Mouse (Mus musculus) kidney, embryonic 14.5 days (tissue): Measurements from ENCODE around the gene Sufu. TPM values are rescaled to one million over a fixed set of nuclear protein-coding genes. Genes with fewer than 3 reads are reported as not detected.

Experiments used
- ATAC-seq: fragments of 200-750 bp; cut with Nextera tagmentation; 2 replicates; pipeline ENCODE4 v1.8.0; 2017; ENCODE audit warnings: moderate number of reproducible peaks, mild to moderate bottlenecking, moderate TSS enrichment, moderate library complexity; ENCODE audit not compliant: low FRiP score, low TSS enrichment
- H3K27ac ChIP-seq: fragments of 300-500 bp; sonication (generic); 2 replicates; pipeline ENCODE4 v1.5.1; 2014; ENCODE audit warnings: low read depth, mild to moderate bottlenecking, low read length, moderate library complexity, mixed read lengths
- H3K27me3 ChIP-seq: fragments of 300-500 bp; sonication (generic); 2 replicates; pipeline ENCODE4 v1.6.1; 2014; ENCODE audit warnings: mild to moderate bottlenecking, low read length; ENCODE audit not compliant: control insufficient read depth, insufficient read depth
- H3K36me3 ChIP-seq: fragments of 300-500 bp; sonication (generic); 2 replicates; pipeline ENCODE4 v1.6.1; 2014; ENCODE audit warnings: low read length, mixed read lengths; ENCODE audit not compliant: control insufficient read depth, insufficient read depth
- H3K4me1 ChIP-seq: fragments of 300-500 bp; sonication (generic); 2 replicates; pipeline ENCODE4 v1.6.1; 2014; ENCODE audit warnings: low read length, mixed read lengths; ENCODE audit not compliant: control insufficient read depth, insufficient read depth
- H3K4me2 ChIP-seq: fragments of 300-500 bp; sonication (generic); replicated peaks from 2 replicates; pipeline ENCODE4 v1.6.1; 2014; ENCODE audit warnings: low read depth, mild to moderate bottlenecking, low read length
- H3K4me3 ChIP-seq: fragments of 300-500 bp; sonication (generic); 2 replicates; pipeline ENCODE4 v1.5.1; 2014; ENCODE audit warnings: mild to moderate bottlenecking, low read length
- H3K9ac ChIP-seq: fragments of 300-500 bp; sonication (generic); 2 replicates; pipeline ENCODE4 v1.6.1; 2014; ENCODE audit warnings: low read depth, mild to moderate bottlenecking, low read length, moderate library complexity
- H3K9me3 ChIP-seq: fragments of 300-500 bp; sonication (generic); 2 replicates; pipeline ENCODE4 v1.6.1; 2016; ENCODE audit warnings: low read length; ENCODE audit not compliant: control insufficient read depth
- WGBS: fragments of 180-500 bp; shearing (Covaris S2); extraction: QIAGEN DNeasy Blood & Tissue Kit; methylation state at CpG from one replicate; pipeline ENCODE4 v1.1.7; 2014; 5-methylcytosine and 5-hydroxymethylcytosine counted together
- polyA plus RNA-seq: library from polyadenylated mRNA; unstranded; fragments of >200 nt; fragmentation: Nextera tagmentation; extraction: Ambion mirVana; gene quantifications from 2 replicates; pipeline ENCODE4 v1.2.1, GENCODE M21; 2014

Gene Sufu
- polyA plus RNA-seq, 1 experiment from 2014 or later, result 48.8 TPM

GRCm38 (mm10) chr19:46459889-46460288 is 63.2 kb downstream of the Sufu start:
- Histone ChIP-seq H3K4me2 (no peak overlapping the region), H3K36me3 (peaks cover 27% of the 10 kb centered on the region; the same call in 1 of the 2 replicates), H3K4me3 (no peak overlapping the region), H3K9ac (no peak overlapping the region), H3K4me1 (peaks cover 44% of the 10 kb centered on the region), H3K9me3 (no peaks in the 10 kb centered on the region), H3K27me3 (no peaks in the 10 kb centered on the region), H3K27ac (no peak overlapping the region)
- ATAC-seq, result no peak
- WGBS, result 76% methylated on average over 2 of the region's 2 CpGs

- ATAC-seq, result peak; percentile 53
- 20% methylated on average over 3 of the region's 3 CpGs for WGBS
These were observed 65.9 kb downstream of the Sufu start for GRCm38 (mm10) chr19:46462574-46462973.

GRCm38 (mm10) chr19:46463446-46463845 is 66.8 kb downstream of the Sufu start:
- H3K27me3 ChIP-seq, result no peaks in the 10 kb centered on the region
- WGBS, result 96% methylated on average over 4 of the region's 4 CpGs
- no peak overlapping the region for H3K4me2 ChIP-seq
- H3K4me3 ChIP-seq, result no peak overlapping the region
- peaks cover 15% of the 10 kb centered on the region for H3K4me1 ChIP-seq
- no peaks in the 10 kb centered on the region for H3K9me3 ChIP-seq
- H3K36me3 ChIP-seq, result peaks cover 33% of the 10 kb centered on the region; the same call in 1 of the 2 replicates
- ATAC-seq, result no peak
- H3K27ac ChIP-seq, result no peak overlapping the region
- H3K9ac ChIP-seq, result no peak overlapping the region

More at GRCm38 (mm10) chr19:46462574-46462973, 65.9 kb downstream of the Sufu start:
- Histone ChIP-seq H3K27me3 (no peaks in the 10 kb centered on the region), H3K4me1 (peaks cover 23% of the 10 kb centered on the region), H3K27ac (peak overlapping the region; percentile 8; the same call in 1 of the 2 replicates), H3K36me3 (peaks cover 34% of the 10 kb centered on the region; the same call in 1 of the 2 replicates), H3K9me3 (no peaks in the 10 kb centered on the region), H3K4me2 (no peak overlapping the region), H3K4me3 (no peak overlapping the region), H3K9ac (no peak overlapping the region)

- Histone ChIP-seq H3K27ac (no peak overlapping the region), H3K9me3 (no peaks in the 10 kb centered on the region), H3K4me2 (no peak overlapping the region), H3K4me1 (peaks cover 15% of the 10 kb centered on the region), H3K27me3 (no peaks in the 10 kb centered on the region), H3K9ac (no peak overlapping the region), H3K4me3 (no peak overlapping the region), H3K36me3 (peaks cover 21% of the 10 kb centered on the region; the same call in 1 of the 2 replicates)
- ATAC-seq, result no peak
- WGBS, result 82% methylated on average over 6 of the region's 6 CpGs
These were observed 69.5 kb downstream of the Sufu start for GRCm38 (mm10) chr19:46466160-46466559.

- Histone ChIP-seq H3K4me1 (peaks cover 24% of the 10 kb centered on the region), H3K27me3 (no peaks in the 10 kb centered on the region), H3K9me3 (no peaks in the 10 kb centered on the region), H3K27ac (no peak overlapping the region), H3K36me3 (peaks cover 16% of the 10 kb centered on the region; the same call in 1 of the 2 replicates), H3K4me3 (no peak overlapping the region), H3K9ac (no peak overlapping the region), H3K4me2 (no peak overlapping the region)
- no peak for ATAC-seq
- WGBS, result 51% methylated on average over 3 of the region's 3 CpGs
These were observed 70.4 kb downstream of the Sufu start for GRCm38 (mm10) chr19:46467051-46467503.

GRCm38 (mm10) chr19:46470364-46471240 is 73.9 kb downstream of the Sufu start:
- H3K4me1 ChIP-seq, result peaks cover 34% of the 10 kb centered on the region
- no peak overlapping the region for H3K4me2 ChIP-seq
- H3K36me3 ChIP-seq, result peaks cover 36% of the 10 kb centered on the region
- no peaks in the 10 kb centered on the region for H3K27me3 ChIP-seq
- 19% methylated on average over 17 of the region's 17 CpGs for WGBS
- no peak overlapping the region for H3K9ac ChIP-seq
- H3K27ac ChIP-seq, result peak overlapping the region; percentile 94
- no peak overlapping the region for H3K4me3 ChIP-seq
- H3K9me3 ChIP-seq, result no peaks in the 10 kb centered on the region
- ATAC-seq, result 0 out of 2 replicates have a peak, but pooled peaks have one; percentile 5

GRCm38 (mm10) chr19:46471324-46472093 is 74.8 kb downstream of the Sufu start:
- peaks cover 35% of the 10 kb centered on the region for H3K4me1 ChIP-seq
- H3K27ac ChIP-seq, result peak overlapping the region; percentile 94
- H3K27me3 ChIP-seq, result no peaks in the 10 kb centered on the region
- no peaks in the 10 kb centered on the region for H3K9me3 ChIP-seq
- H3K36me3 ChIP-seq, result peaks cover 34% of the 10 kb centered on the region
- WGBS, result 6% methylated on average over 10 of the region's 10 CpGs
- no peak overlapping the region for H3K4me2 ChIP-seq
- H3K4me3 ChIP-seq, result no peak overlapping the region
- ATAC-seq, result peak; percentile 92
- peak overlapping the region; percentile 34; the same call in 1 of the 2 replicates for H3K9ac ChIP-seq

GRCm38 (mm10) chr19:46477432-46477845 is 80.7 kb downstream of the Sufu start:
- no peaks in the 10 kb centered on the region; the same call in 1 of the 2 replicates for H3K9me3 ChIP-seq
- no peak for ATAC-seq
- no peaks in the 10 kb centered on the region for H3K27me3 ChIP-seq
- H3K9ac ChIP-seq, result no peak overlapping the region
- no peak overlapping the region for H3K4me2 ChIP-seq
- H3K4me1 ChIP-seq, result peaks cover 54% of the 10 kb centered on the region
- no peak overlapping the region for H3K27ac ChIP-seq
- 49% methylated on average over 10 of the region's 10 CpGs for WGBS
- H3K4me3 ChIP-seq, result no peak overlapping the region
- H3K36me3 ChIP-seq, result peaks cover 36% of the 10 kb centered on the region
